Mouse (Mus musculus) hindlimb bud, embryonic 11.5 days (tissue): Measurements from ENCODE around the gene Ccdc134.
"Not testable (repeated sequence)": the region's sequence is repeated elsewhere in the genome, so short reads cannot be mapped to it uniquely, and the experiment has no call there.

Experiments used
- DNase-seq: peaks from one replicate; pipeline ENCODE4 v3.0.0-alpha.2; 2012; ENCODE audit warnings: low read depth, low spot score; ENCODE audit errors: extremely low spot score

Ccdc134 gene

DNA sequence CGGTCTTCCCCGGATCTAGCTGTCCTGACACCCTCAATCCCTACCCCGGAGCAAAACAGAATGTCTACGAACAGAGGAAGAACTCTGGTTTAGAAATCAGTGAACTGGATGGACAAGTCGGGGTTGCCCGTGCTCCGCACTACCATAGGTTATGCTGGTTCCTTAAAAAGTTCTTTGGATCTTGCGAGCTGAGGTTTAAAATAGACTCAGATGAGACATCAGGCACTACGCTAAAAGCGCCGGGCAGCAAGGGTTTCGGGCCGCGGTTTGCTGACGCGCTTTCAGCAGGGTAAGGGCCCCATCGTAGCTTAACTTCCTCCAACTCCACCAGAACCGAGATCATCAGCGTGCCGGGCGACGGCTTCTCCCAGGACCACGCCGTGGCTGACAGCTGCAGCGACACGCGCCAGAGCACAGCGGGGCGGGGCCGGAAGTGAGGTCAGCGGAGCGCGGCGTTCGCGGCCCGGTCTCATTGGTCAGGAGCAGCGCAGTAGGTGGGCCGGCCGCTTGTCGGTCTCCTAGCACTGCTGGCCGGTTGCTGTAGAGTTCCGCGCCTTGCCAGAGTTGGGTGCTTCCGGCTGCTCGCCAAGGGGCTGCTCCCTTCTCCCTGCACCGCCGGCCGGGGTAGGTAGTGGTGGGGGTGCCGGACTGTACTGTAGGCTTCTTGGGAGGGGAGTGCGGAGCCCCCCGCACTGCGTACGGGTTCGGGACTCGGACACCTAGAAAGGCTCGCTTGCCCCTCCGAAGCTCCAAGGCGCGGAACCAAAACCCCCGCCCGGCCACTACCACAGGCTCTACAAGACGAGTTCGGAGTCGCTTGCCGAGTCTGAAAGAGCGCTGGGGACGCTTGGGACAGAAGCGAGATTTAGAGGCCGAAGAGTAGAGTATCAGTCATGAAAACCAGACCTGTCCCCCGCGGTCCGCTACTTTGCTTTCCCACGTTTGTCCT lies at the start of gene Ccdc134:
Gene Ccdc134 (plus strand): TSS at position 497 of the 949 bp plus-strand sequence.
- DNase-seq: peak; percentile 63

DNA sequence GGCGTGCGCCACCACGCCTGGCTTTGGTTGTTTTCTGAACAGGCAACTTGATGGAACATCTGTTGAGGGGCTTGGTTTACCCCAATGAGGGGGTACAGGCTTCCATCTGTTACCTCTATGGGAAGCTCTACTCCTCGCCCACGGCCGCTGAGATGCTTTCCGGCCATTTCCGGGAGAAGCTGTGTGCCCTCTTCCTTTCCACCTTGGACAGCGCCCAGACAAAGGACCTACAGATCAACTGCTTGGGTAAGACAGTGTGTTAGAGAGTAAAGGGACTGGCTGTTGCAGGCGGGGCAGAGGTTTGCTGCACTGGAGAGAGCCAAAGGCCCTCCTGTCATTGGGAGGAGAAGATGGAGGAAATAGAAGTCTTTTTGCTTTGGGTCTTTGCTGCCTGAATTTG lies 47.8 kb upstream of the Ccdc134 start:
- no peak for DNase-seq

DNA sequence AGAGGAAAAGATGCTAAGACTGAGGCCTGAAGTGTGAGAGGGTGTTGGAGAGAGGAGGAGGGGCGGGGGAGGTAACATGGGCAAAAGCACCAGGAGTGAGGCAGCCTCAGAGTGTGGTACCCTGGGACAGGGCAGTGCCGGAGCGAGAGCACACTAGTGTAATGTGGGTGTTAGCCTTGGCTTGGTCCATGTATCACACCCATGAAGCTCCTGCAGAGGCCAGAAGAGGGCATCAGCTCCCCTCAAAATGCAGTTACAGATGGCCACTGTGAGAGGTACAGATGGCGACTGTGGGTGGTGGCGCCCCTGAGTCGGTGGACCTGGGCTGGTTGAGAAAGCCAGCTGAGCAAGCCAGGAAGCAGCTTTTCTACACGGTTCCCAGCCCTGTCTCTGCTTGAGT lies 46.6 kb upstream of the Ccdc134 start:
- no peak for DNase-seq

DNA sequence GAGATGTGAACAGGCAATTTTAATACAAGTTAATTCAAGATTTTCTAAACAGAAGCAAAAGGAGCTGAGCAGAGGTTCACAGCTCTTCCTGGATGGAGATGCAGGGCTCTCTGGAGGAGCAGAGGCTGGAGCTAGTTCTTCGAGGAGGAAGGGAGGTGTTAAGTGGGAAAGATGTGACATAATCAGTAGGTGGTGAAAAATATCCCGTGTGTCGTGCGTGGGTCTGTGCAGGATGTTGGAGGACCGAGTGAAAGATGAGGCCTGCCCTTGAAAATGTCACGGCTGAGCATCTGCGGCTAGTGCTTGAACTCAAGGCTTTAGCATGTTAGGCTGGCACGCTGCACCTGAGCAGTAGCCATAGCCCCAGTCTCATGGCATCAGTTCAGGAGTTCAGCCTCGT lies 42.1 kb upstream of the Ccdc134 start:
- no peak for DNase-seq

DNA sequence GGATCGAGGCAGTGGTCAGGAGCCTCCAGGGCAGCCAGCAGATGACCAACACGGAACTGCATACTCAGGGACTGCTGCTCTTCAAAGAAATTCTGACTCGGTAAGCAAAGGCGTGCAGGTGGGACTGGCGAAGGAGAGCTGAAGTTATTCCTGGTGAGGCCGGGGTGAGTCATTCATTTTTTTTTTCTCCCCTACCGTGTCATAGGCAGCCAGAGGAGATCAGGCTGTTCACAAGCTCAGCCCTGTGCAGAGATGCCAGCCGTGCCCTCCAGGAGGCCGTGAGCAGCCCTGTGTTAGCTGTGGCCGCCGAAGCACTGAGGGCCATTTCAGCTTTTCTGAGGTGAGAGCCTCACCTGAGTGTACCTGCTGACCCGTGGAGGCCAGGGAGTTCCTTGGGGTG lies 41.6 kb upstream of the Ccdc134 start:
- DNase-seq: no peak

DNA sequence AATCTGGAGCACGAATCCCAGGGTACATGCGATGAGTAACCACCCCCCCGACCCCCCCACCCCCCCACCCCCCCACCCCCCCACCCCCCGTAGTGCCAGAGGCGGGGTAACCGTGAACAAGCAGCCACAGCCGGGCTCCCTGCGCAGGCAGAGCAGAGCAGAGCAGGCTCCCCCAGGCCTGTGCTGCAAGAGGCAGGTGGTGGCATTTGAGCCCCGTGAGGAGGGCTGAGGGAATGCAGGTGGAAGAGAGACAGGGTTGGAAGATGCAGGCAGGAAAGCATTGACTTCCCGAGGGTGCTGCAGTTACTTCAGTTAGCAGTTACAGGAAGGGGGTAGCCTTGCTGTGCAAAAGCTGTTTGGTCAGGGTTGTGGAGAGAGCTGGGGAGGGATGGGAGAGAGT lies 40.5 kb upstream of the Ccdc134 start:
- no peak for DNase-seq

DNA sequence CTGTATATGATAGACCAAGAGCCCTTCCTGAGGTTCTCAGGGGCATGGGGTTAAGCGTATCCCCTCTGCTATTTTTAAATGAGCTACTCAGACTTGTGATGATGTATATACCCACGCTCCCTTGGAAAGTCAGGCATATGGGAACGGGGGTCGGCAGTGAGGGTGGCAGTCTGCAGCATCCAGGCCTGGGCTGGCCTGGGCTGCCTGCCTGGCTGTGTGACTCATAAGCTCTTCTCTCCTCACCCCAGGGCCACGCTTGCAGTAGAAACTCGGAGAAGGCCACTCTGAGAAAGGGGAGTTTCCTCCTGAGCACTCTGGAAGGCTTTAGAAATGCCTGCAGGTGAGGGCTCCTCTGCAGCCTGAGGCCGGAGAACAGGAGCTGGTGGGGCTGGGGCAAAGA lies 36.7 kb upstream of the Ccdc134 start:
- no peak for DNase-seq

DNA sequence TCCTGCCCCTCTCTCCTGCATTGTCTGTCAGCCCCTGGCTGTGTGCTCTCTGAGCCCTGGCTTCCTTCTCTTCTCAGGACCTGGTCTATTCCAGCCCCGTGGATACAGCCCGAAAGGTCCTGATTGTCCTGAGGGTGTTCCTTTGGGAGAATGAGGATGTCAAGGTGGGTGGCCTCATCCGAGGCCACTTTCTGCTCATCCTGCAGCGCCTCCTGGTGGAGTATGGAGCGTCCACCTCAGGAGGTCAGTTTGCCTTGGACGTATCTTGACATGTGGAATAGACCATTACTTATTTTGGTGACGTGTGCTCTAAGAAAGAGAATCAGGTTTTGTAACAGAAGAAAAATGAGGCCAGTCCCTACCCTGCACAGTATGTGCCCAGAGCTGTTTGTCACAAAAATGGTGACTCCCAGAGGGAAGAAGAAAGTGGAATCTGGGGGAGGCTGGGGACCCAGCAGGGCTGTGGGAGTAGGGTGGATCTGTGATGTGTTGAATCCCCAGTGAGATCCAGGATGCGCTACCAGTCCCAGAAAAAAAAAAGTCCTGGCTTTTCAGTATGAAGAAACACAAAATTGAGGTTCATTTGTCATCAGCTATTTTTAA lies 20.7 kb upstream of the Ccdc134 start:
- peak; percentile 28 for DNase-seq

DNA sequence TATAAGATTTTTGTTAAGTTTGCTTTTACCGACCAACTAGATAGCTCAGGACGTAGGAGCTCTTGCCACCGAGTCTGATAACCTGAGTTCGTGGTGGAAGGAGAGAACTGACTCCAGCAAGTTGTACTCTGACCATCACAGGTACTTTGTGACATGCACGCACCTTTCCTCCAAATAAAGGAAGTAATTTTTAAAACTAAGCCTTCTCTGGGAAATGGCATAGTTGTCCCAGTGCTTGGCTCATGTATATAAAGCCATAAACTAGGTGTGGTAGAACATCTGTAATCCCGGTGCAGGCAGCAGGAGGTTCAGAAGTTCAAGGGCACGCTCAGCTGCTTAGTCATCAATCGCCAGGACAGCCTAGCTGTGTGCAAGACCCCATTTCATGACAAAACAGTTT lies 7.2 kb upstream of the Ccdc134 start:
- DNase-seq: no peak

DNA sequence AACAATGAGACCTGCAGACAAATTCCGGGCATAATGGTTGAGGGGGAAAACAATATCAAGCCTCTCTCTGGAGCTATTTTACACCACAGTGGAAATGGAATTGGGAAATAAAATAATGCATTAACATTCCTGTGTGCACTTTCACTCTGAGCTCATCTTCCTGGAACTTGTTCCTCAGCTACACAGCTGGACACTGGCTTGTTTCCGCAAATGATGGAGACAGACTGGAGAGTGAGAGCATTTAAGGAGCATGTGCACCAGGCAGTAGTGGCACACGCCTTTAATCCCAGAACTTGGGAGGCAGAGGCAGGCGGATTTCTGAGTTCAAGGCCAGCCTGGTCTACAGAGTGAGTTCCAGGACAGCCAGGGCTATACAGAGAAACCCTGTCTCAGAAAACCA lies 1.0 kb upstream of the Ccdc134 start:
- not testable (repeated sequence) for DNase-seq

DNA sequence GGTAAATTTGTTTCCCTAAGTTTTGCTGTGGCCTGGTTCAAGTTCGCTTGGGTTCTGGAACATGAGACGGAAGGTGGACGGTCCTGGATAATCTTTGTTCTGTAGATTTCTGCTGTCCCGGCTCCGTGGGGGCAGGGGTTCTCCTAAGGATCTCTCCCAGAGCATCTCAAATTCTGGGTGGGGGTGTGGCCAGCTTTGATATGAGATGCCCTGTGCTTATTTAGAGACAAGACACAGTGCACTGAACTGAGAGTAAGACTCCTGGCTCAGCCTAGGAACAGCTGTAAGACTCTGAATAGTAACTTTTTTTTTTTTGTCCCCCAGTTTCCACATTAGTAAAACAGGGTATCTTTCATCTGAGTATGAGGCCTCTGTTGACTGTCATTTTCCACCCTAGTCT lies 676 bp downstream of the Ccdc134 start:
- DNase-seq: no peak

DNA sequence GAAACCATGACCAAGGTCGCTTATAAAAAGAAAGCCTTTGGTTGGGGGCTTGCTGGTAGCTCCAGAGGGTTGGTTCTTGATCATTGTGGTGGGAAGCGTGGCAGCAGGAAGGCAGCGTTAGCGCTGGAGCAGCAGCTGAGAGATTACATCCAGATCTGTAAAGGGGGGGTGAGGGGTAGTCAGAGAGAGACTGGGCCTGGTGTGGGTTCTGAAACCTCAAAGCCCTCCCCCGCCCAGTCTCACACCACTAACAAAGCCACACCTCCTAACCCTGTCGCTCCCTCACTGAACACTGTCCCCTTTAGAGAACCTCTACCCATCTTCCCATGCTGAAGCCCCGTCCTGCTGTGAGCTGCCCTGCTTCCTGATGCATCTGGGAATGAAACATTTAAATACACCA lies 2.9 kb downstream of the Ccdc134 start:
- DNase-seq: no peak

DNA sequence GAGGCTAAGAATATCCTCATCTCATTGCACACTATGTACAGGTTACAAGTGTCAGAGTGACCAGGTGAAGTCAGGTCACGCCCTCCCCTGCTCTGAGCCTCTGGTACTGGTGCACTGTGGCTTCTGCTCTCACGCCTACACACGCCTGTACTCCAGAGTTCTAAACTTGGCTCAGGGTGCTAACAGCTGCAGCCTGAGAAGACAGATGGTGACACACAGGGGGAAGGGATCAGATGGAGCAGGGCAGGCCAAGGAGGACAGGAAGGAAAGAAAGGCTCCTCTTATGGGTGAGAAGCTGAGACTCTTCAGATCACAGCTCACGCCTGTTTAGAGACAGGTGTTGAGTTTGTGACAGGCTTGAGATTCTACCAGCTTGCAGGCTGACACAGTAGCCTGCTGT lies 7.7 kb downstream of the Ccdc134 start:
- DNase-seq: no peak

DNA sequence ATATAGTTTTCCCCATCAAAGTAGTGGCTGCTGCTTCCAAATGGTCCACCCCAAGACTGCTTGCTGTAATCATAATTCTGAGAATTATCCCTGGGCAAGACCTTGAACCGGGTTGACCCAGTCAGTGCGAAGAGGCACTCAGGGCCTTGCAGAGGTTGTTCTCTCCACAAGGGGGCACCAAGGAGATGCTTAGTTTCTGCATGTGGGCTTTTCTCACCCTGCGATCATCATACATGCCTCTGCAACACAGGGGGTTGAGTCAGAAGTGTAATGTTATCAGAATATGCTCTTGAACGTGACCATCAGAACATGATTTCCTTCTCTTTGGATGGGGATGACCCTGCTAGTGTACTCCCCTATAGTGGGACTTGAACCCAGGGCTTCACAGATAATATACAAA lies 10.8 kb downstream of the Ccdc134 start:
- DNase-seq: no peak

DNA sequence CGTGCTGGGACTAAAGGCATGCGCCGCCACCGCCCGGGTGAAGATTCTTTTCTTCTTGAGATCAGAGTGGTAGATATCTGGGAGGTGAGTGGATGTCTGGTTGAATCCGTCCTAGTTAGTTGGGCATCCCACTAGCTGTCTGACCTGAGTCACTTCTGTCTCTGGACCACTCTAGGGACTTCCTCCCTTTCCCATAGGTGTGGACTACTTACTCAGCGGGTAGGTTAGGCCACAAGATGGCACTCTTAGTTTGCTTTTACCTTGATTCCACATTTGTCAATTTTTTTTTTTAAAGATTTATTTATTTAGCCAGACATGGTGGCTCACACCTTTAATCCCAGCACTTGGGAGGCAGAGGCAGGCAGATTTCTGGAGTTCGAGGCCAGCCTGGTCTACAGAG lies 11.5 kb downstream of the Ccdc134 start:
- DNase-seq: no peak

DNA sequence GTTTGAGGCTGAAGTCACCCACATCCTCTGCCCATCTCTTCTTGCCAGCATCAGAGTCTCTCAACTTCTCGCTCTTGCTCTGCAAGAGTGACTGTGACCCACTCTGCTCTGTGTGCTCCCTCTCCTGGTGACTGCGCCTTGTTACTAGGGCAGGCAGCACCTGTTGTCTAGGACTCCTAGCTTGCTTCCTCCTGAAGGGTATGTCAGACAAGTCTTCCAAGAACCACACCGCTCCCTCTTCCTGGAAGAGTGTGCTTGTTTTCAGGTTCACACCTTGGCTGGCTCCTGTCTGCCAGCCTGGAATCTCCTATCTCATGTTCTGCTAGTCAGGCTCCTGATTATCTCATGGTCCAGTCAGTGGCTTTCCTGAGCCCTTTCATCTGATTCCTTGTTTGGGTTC lies 12.6 kb downstream of the Ccdc134 start:
- DNase-seq: no peak

DNA sequence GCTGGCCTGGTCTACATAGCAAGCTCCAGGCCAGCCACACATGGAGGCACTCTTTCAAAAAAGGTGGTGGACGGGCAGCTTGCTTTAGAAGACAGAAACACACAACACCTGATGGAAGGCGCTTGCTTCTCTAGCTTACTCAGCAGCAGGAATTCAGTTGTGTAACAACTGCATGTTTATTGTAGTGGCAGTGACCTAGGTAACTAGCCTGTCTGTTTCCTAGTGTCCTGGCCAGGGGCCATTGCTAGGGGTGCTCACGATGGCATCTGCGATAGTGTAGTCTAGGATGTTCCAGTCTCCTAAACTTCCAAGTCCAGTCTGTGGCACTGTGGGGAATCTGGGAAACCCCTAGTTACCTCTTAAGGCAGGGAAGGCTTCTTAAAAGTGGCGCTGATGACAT lies 16.4 kb downstream of the Ccdc134 start:
- no peak for DNase-seq

DNA sequence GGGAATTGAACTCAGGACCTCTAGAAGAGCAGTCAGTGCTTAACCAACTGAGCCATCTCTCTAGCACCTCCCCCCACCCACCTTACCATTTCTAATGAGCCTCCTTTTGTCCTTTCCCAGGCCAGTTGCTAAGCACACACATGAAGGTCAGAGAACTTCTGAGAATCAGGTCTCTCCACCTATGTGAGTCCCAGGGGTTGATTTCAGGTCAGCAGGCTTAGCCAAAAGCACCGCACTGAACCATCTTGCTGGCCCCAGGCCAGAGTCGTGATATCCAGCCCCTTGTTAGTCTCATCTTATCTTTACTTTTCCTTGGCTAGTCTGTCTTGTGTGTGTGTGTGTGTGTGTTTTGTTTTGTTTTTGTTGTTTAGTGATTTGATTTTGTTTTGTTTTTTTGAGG lies 17.7 kb downstream of the Ccdc134 start:
- no peak for DNase-seq

DNA sequence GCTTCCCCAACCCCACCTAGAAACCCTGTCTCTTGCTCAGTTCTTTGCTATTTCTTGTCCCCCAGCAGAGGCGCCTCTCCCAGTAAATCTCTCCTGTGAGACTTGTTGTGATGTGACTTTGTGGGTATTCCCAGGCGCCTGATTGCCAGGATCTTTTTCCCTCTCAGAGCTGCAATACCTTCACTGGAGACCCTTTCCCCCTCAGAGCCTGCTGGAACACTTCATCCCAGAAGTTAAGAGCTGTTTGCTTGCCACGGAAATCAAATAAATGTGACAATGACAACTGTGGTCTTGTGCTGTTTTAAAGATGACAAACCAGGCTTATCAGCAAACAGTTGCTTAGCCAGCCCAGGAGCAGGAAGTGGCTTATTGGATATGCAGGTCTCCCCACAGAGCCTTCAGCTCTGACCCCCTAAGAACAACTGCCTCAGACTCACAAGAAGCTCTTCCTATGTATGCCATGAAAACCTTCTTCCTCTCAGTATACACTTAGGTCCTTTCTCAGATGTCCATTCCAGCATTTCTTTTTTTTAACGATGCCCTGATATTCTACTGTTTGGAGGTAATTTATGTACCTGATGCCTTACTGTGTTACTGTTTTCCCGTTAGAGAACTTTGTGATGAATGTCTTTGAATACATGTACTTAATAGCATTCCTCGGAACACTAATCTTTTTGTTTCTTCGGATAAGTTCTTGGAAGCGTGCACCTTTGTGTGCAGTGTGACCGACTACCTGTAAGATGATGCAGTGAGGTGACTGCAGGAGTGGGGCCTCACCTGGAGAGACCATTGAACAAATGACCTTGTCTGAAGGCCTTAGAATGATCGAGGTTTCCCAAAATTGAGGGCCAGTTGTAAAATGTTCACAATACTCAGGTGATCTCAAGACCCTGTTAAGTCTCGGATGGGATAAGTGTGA lies 18.4 kb downstream of the Ccdc134 start:
- no peak for DNase-seq

DNA sequence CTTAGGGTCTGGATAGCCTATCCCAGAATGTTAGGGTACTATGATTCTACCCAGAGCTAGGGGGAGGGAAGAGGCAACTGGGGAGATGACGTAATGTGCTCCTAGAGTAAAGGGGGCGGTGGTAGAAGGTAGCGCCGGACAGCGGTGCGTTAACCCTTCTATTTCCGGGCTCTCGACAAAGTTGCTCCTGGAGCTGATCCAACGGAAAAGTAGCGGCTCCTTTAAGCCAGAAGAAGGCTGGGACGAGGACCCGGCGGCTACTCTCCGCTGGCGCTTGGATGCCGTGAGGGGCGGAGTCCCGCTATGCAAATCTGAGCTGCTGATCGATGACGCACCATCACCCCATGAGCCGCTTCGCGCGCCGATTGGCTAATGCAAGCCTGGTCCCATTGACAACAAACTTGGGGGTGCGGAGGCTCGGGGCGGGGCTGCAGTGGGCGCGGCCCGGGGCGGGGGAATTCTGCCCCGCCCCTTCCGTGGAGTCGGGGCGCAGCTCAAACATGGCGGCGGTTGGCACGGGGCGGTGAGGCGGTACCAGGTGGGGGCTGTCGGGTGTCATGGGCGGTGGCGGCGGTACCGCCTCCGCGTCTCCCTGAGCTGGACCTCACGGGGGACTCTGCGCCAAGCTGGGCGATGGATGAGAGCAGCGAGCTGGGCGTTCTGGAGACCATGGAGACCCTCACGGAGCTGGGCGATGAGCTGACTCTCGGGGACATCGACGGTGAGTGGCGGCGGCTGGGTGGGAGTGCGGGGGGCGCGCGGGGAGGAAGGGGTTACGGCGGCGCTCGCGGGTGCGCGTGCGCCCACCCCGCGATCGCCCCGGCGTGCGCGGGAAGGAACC lies 19.3 kb downstream of the Ccdc134 start, which contains the start of gene Srebf2:
Gene Srebf2 (plus strand): TSS at position 412 of the 841 bp plus-strand sequence.
- peak; percentile 99 for DNase-seq
